Mouse (Mus musculus): Measurements from ENCODE around the gene Coq10b.

- TF ChIP-seq HCFC1 (IDR thresholded peaks at IDR 0.05; ENCODE audit: borderline replicate concordance, insufficient read depth, low read length): peak; percentile 77
- TF ChIP-seq ZC3H11A (IDR thresholded peaks at IDR 0.05; ENCODE audit: borderline replicate concordance, low read depth, low read length): no peak
- 0 out of 2 replicates have a peak, but pooled peaks have one; percentile 23 for TF ChIP-seq MAFK (IDR thresholded peaks at IDR 0.05; ENCODE audit: insufficient read depth, low read depth, low read length)
Observed at GRCm38 (mm10) chr1:55087932-55088610, 35.5 kb downstream of the Coq10b start, which contains the start of the genes Hspe1 and Hspd1.
